Mouse (Mus musculus): ENCODE measurements around the gene Acot8.
"Not testable (repeated sequence)": the region's sequence is repeated elsewhere in the genome, so short reads cannot be mapped to it uniquely, and the experiment has no call there.

Acot8 gene

GRCm38 (mm10) chr2:164813557-164813956 lies 8.9 kb upstream of the Acot8 start:
- no peak for DNase-seq (ENCODE audit: low spot score in 2 of 2)

- DNase-seq (ENCODE audit: low spot score in 2 of 2) = no peak
Measured at GRCm38 (mm10) chr2:164806614-164807013, 1.9 kb upstream of the Acot8 start.

GRCm38 (mm10) chr2:164805332-164805718 lies 643 bp upstream of the Acot8 start:
- DNase-seq (ENCODE audit: low spot score in 2 of 2) = no peak

GRCm38 (mm10) chr2:164803921-164804313 lies 765 bp downstream of the Acot8 start:
- no peak for DNase-seq (ENCODE audit: low spot score in 2 of 2)

GRCm38 (mm10) chr2:164803201-164803920 lies 1.3 kb downstream of the Acot8 start:
- no peak for DNase-seq (ENCODE audit: low spot score in 2 of 2)

- DNase-seq (ENCODE audit: low spot score in 2 of 2) = no peak
Measured at GRCm38 (mm10) chr2:164800252-164801004, 4.3 kb downstream of the Acot8 start.

- DNase-seq (ENCODE audit: low spot score in 2 of 2) = not testable (repeated sequence)
Measured at GRCm38 (mm10) chr2:164798554-164798953, 6.1 kb downstream of the Acot8 start.

- no peak for DNase-seq (ENCODE audit: low spot score in 2 of 2)
Measured at GRCm38 (mm10) chr2:164795868-164796267, 8.8 kb downstream of the Acot8 start.

- peak; percentile 51 to 82 for DNase-seq (ENCODE audit: low spot score in 2 of 2)
Measured at GRCm38 (mm10) chr2:164794293-164794692, 10.4 kb downstream of the Acot8 start.

- no peak for DNase-seq (ENCODE audit: low spot score in 2 of 2)
Measured at GRCm38 (mm10) chr2:164793772-164794171, 10.9 kb downstream of the Acot8 start.

GRCm38 (mm10) chr2:164793236-164793635 lies 11.4 kb downstream of the Acot8 start:
- DNase-seq (ENCODE audit: low spot score in 2 of 2) = peak; percentile 43 to 71

- DNase-seq (ENCODE audit: low spot score in 2 of 2) = no peak
Measured at GRCm38 (mm10) chr2:164792400-164793190, 12.1 kb downstream of the Acot8 start.

GRCm38 (mm10) chr2:164791841-164792261 lies 12.8 kb downstream of the Acot8 start:
- no peak for DNase-seq (ENCODE audit: low spot score in 2 of 2)

GRCm38 (mm10) chr2:164790451-164790850 lies 14.2 kb downstream of the Acot8 start:
- DNase-seq (ENCODE audit: low spot score in 2 of 2) = no peak

GRCm38 (mm10) chr2:164788411-164788810 lies 16.3 kb downstream of the Acot8 start:
- DNase-seq (ENCODE audit: low spot score in 2 of 2) = no peak

- no peak for DNase-seq (ENCODE audit: low spot score in 2 of 2)
Measured at GRCm38 (mm10) chr2:164787779-164788178, 16.9 kb downstream of the Acot8 start.

GRCm38 (mm10) chr2:164787032-164787431 lies 17.6 kb downstream of the Acot8 start:
- DNase-seq (ENCODE audit: low spot score in 2 of 2) = no peak

- DNase-seq (ENCODE audit: low spot score in 2 of 2) = no peak
Measured at GRCm38 (mm10) chr2:164786388-164786885, 18.2 kb downstream of the Acot8 start.

GRCm38 (mm10) chr2:164785481-164786387 lies 18.9 kb downstream of the Acot8 start, which contains the start of gene Snx21:
Gene Snx21, plus strand, starts transcription at chr2:164785823.
- peak; percentile 40 to 53 for DNase-seq (ENCODE audit: low spot score in 2 of 2)

- no peak for DNase-seq (ENCODE audit: low spot score in 2 of 2)
Measured at GRCm38 (mm10) chr2:164784869-164785420, 19.7 kb downstream of the Acot8 start.
